Mouse (Mus musculus) B cell, adult 2 months (primary cell): ENCODE results near the gene Stk38l.
A peak's percentile ranks its signal among the peaks of the same experiment; 100 is the strongest.

Source experiments
- DNase-seq, 2 experiments: peaks; one replicate each; pipeline ENCODE4 v3.0.0; 2022

The Stk38l gene

GRCm38 (mm10) chr6:146776610-146777389 is 52.0 kb downstream of the Stk38l start:
- no peak for DNase-seq

- DNase-seq, result no peak
Observed at GRCm38 (mm10) chr6:146778055-146778454, 53.3 kb downstream of the Stk38l start.

GRCm38 (mm10) chr6:146781566-146781965 is 56.8 kb downstream of the Stk38l start:
- DNase-seq, result no peak

GRCm38 (mm10) chr6:146793527-146793926 is 68.7 kb downstream of the Stk38l start:
- DNase-seq, result no peak

- DNase-seq, result no peak
Observed at GRCm38 (mm10) chr6:146795166-146795923, 70.5 kb downstream of the Stk38l start.

- no peak for DNase-seq
Observed at GRCm38 (mm10) chr6:146795924-146796545, 71.2 kb downstream of the Stk38l start, which contains the start of gene Arntl2. TSS of gene Arntl2 (plus strand) at chr6:146796055.

- no peak for DNase-seq
Observed at GRCm38 (mm10) chr6:146797446-146797845, 72.7 kb downstream of the Stk38l start.

GRCm38 (mm10) chr6:146809991-146810390 is 85.2 kb downstream of the Stk38l start:
- DNase-seq, result no peak

GRCm38 (mm10) chr6:146813007-146813406 is 88.2 kb downstream of the Stk38l start:
- DNase-seq, result no peak

- DNase-seq, result no peak
Observed at GRCm38 (mm10) chr6:146820177-146820965, 95.6 kb downstream of the Stk38l start.

GRCm38 (mm10) chr6:146821958-146822357 is 97.2 kb downstream of the Stk38l start:
- no peak for DNase-seq

- DNase-seq, result peak; percentile 67 to 68
Observed at GRCm38 (mm10) chr6:146824727-146825486, 100.1 kb downstream of the Stk38l start.

GRCm38 (mm10) chr6:146825487-146825773 is 100.6 kb downstream of the Stk38l start:
- DNase-seq, result no peak
